Mouse (Mus musculus): Measurements from ENCODE around the gene Lsm4.

GRCm38 (mm10) chr8:70691230-70691629 is 18.2 kb downstream of the Lsm4 start:
- TF ChIP-seq CTCF (IDR thresholded peaks at IDR 0.05; ENCODE audit: low read depth) (no peak), EP300 (IDR thresholded peaks at IDR 0.05; ENCODE audit: low read depth) (no peak)
